Mouse (Mus musculus) kidney, adult 2 months (tissue): ENCODE measurements around the gene Lpar2.

ENCODE experiments used
- CTCF ChIP-seq: fragments of 200-500 bp; conservative IDR thresholded peaks from 2 replicates; pipeline ENCODE4 v1.5.1; 2011; ENCODE audit warnings: low read depth, mild to moderate bottlenecking, control low read depth, low read length, moderate library complexity, mixed read lengths; ENCODE audit not compliant: insufficient read depth, insufficient read length
- POLR2A ChIP-seq: fragments of 200-500 bp; IDR thresholded peaks from one replicate; pipeline ENCODE4 v1.6.1; 2011; ENCODE audit warnings: low read depth, low read length, control low read depth

GRCm38 (mm10) chr8:69874155-69874554 lies 51.9 kb downstream of the Lpar2 start:
- TF ChIP-seq POLR2A (no peak), CTCF (peak; percentile 75)
